Mouse (Mus musculus) heart, adult 2 months (tissue): Measurements from ENCODE around the gene Zfand3.

Source experiments
- CTCF ChIP-seq: fragments of 200-600 bp; IDR thresholded peaks from 2 replicates; pipeline ENCODE4 v1.8.1; 2022; ENCODE audit warnings: antibody characterized with exemption, mild to moderate bottlenecking, moderate library complexity
- EP300 ChIP-seq: fragments of 200-500 bp; IDR thresholded peaks from 2 replicates; pipeline ENCODE4 v1.6.1; 2011; ENCODE audit warnings: low read depth, low read length, control low read depth; ENCODE audit not compliant: insufficient read depth
- POLR2A ChIP-seq: fragments of 200-500 bp; IDR thresholded peaks from 2 replicates; pipeline ENCODE4 v1.6.1; 2011; ENCODE audit warnings: mild to moderate bottlenecking, low read depth, low read length, control low read depth; ENCODE audit not compliant: insufficient read depth

DNA sequence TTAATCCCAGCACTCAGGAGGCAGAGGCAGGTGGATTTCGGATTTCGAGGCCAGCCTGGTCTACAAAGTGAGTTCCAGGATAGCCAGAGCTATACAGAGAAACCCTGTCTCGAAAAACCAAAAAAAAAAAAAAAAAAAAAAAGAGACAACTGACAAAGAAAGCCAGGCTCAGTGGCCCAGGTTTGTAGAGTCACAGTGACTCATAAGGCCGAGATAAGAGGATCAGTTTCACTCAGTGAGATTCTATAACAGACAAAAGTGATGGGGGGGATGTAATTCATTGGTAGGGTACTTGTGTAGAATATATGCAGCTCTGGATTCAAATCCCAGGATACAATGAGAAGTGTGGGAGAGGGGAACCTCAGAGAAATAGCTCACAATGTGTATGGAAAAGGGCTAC, 10.1 kb upstream of the Zfand3 start:
- TF ChIP-seq POLR2A (no peak), CTCF (no peak), EP300 (no peak)
